Mouse (Mus musculus) heart, adult 2 months (tissue): ENCODE measurements at regions not wholly inside any gene's neighbourhood (a gene's known extent, or its start where the extent isn't known, plus 50 kb on each side); places are given as distances from the start of the nearest gene placed in this dataset.
"Not testable (repeated sequence)": the region's sequence is repeated elsewhere in the genome, so short reads cannot be mapped to it uniquely, and the experiment has no call there.

Experiments
- CTCF ChIP-seq: fragments of 200-600 bp; IDR thresholded peaks from 2 replicates; pipeline ENCODE4 v1.8.1; 2022; ENCODE audit warnings: antibody characterized with exemption, mild to moderate bottlenecking, moderate library complexity
- POLR2A ChIP-seq: fragments of 200-500 bp; IDR thresholded peaks from 2 replicates; pipeline ENCODE4 v1.6.1; 2011; ENCODE audit warnings: mild to moderate bottlenecking, low read depth, low read length, control low read depth; ENCODE audit not compliant: insufficient read depth

DNA sequence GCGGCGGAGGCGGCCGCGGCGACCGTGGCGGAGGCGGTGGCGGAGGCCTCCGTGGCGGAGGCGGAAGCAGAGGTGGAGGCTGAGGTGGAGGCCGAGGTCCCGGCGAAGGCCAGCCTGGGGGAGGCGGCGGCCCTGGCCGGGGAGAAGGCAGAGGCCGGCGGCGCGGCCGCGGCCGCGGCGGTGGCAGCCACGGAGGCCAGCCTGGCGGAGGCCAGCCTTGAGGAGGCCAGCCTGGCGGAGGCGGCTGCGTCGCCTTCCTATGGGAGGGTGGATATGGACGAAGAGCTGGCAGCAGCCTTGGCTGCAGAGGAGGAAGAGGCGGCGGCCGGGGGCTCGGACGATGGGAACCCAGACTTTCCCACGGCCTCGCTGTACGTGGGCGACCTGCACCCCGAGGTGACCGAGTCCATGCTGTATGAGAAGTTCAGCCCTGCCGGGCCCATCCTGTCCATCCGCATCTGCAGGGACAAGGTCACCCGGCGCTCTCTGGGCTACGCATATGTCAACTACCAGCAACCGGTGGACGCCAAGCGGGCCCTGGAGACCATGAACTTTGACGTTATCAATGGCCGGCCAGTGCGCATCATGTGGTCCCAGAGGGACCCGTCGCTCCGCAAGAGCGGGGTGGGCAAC lies 85.4 kb downstream of the 1700018G05Rik start:
- TF ChIP-seq POLR2A, CTCF: not testable (repeated sequence)
